Mouse (Mus musculus) hindbrain, embryonic 11.5 days (tissue): ENCODE results near the gene Taf8. TPM values are rescaled to one million over a fixed set of nuclear protein-coding genes. Genes with fewer than 3 reads are reported as not detected.

ENCODE experiments used
- ATAC-seq: fragments of 200-750 bp; cut with Nextera tagmentation; 2 replicates; pipeline ENCODE4 v1.8.0; 2017; ENCODE audit warnings: mild to moderate bottlenecking, moderate TSS enrichment, moderate library complexity; ENCODE audit not compliant: low FRiP score
- DNase-seq: peaks from one replicate; pipeline ENCODE4 v3.0.0-alpha.2; 2015; ENCODE audit warnings: low spot score
- H3K27ac ChIP-seq: fragments of 300-500 bp; sonication (generic); 2 replicates; pipeline ENCODE4 v1.5.1; 2014; ENCODE audit warnings: mild to moderate bottlenecking, low read depth, low read length
- H3K27me3 ChIP-seq: fragments of 300-500 bp; sonication (generic); 2 replicates; pipeline ENCODE4 v1.6.1; 2014; ENCODE audit warnings: mild to moderate bottlenecking, low read length, moderate library complexity, mixed read lengths; ENCODE audit not compliant: control insufficient read depth, insufficient read depth
- H3K36me3 ChIP-seq: fragments of 300-500 bp; sonication (generic); 2 replicates; pipeline ENCODE4 v1.6.1; 2014; ENCODE audit warnings: mild to moderate bottlenecking, low read length, moderate library complexity, mixed read lengths; ENCODE audit not compliant: control insufficient read depth, insufficient read depth
- H3K4me1 ChIP-seq: fragments of 300-500 bp; sonication (generic); replicated peaks from 2 replicates; pipeline ENCODE4 v1.6.1; 2014; ENCODE audit warnings: low read length, mixed read lengths; ENCODE audit not compliant: control insufficient read depth, insufficient read depth
- H3K4me2 ChIP-seq: fragments of 300-500 bp; sonication (generic); replicated peaks from 2 replicates; pipeline ENCODE4 v1.6.1; 2014; ENCODE audit warnings: mild to moderate bottlenecking, low read depth, low read length
- H3K4me3 ChIP-seq: fragments of 300-500 bp; sonication (generic); 2 replicates; pipeline ENCODE4 v1.5.1; 2014; ENCODE audit warnings: low read depth, low read length
- H3K9ac ChIP-seq: fragments of 300-500 bp; sonication (generic); 2 replicates; pipeline ENCODE4 v1.6.1; 2014; ENCODE audit warnings: low read depth, low read length
- H3K9me3 ChIP-seq: fragments of 300-500 bp; sonication (generic); 2 replicates; pipeline ENCODE4 v1.6.1; 2016; ENCODE audit warnings: low read length; ENCODE audit not compliant: control insufficient read depth
- WGBS: fragments of 180-500 bp; shearing (Covaris S2); extraction: QIAGEN DNeasy Blood & Tissue Kit; methylation state at CpG from one replicate; pipeline ENCODE4 v1.1.7; 2014; 5-methylcytosine and 5-hydroxymethylcytosine counted together
- polyA plus RNA-seq: library from polyadenylated mRNA; unstranded; fragments of >200 nt; fragmentation: Nextera tagmentation; extraction: Ambion mirVana; gene quantifications from 2 replicates; pipeline ENCODE4 v1.2.1, GENCODE M21; 2014

Taf8 gene
- polyA plus RNA-seq, 1 experiment from 2014 or later, result 26.5 TPM

DNA sequence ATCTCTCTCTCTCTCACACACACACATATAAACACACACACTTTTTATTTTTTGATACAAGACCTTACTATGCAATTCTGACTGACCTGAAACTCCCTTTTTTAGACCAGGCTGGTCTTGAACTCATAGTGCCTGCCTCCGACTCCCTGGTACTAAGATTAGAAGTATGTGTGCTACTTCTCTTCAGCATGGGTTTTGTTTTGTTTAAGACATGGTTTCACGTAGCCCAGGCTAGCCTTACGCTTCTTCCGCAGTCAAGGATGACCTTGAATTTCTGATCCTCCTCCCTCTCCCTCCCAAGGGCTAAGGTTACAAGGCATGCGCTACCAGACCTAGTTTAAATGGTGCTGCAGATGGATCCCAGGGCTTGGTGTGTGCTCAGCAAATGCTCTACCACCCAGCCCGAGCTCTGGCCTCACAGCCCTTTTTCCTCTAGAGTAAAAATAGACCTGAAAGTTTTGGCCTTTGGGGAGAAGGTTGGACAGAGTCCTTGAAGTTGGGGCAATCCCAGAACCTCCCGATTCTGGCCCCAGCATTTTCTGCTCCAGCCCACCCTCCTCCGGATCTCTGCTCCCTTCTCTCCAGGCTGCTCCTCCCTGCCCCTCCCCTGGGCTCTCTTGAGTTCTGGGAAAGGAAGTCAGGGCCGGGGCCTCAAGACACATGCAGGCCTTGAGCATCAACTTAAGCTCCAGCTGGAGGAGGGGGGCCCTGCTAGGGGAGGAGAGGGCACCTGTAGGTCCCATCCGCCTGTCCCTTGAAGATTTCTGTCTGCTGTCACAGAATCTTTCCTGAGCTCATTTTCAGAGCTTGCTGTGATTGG, 11.1 kb upstream of the Taf8 start:
- WGBS, result 72% methylated on average over 10 of the region's 10 CpGs
- Histone ChIP-seq H3K4me2 (no peak overlapping the region), H3K27me3 (no peaks in the 10 kb centered on the region), H3K4me1 (no peaks in the 10 kb centered on the region), H3K4me3 (no peak overlapping the region), H3K27ac (no peak overlapping the region), H3K9ac (no peak overlapping the region), H3K36me3 (no peaks in the 10 kb centered on the region), H3K9me3 (no peaks in the 10 kb centered on the region)
- ATAC-seq (no peak), DNase-seq (no peak)

DNA sequence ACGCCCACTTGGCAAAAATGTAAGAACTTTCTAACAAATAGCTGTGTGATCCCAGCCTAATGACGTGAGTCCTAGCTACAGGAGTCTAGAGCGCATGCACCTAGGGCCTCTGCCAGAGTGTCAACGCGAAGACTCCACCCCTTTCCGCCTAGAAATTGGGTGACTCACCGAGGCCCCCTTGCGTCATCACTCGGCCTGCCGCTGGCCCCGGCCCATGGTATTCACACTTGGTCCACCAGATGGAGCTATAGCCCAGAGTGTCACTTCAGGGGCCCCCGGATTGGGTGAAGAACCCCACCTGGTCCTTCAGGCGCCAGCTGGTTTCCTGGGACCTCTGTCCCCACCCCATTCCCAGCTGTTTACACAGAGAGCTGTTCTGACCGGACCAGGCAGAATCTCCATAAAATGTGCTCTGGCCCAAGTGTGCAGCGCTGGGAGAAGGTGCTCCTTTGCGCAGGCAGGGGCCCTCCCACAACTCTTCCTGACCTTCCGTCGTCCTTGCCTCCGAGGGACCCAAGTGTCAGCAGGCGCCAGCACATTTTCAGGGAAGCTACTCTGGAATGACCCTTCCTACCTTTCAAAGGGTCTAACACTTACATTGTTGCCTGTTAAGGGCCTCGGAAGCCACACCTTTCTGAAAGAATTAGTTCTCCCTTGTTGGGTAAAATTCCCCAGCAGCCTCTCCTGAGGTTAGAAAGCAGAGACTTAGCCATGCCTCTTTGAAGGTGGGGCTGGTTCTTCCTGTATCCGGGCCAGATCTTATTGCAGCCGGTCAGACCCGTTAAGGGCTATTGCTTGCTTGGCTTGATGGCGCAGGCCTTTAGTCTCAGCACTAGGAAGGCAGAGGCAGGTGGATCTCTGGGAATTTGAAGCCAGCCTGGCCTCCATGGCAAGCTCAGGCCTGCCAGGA, 9.3 kb upstream of the Taf8 start:
- Histone ChIP-seq H3K9ac (no peak overlapping the region), H3K27me3 (no peaks in the 10 kb centered on the region), H3K36me3 (no peaks in the 10 kb centered on the region), H3K4me3 (0 out of 2 replicates have a peak overlapping the region, but pooled peaks have one; percentile 6), H3K4me1 (no peaks in the 10 kb centered on the region), H3K4me2 (peak overlapping the region; percentile 35), H3K9me3 (no peaks in the 10 kb centered on the region), H3K27ac (no peak overlapping the region)
- DNase-seq (peak; percentile 97), ATAC-seq (peak; percentile 92)
- WGBS, result 18% methylated on average over 25 of the region's 25 CpGs

DNA sequence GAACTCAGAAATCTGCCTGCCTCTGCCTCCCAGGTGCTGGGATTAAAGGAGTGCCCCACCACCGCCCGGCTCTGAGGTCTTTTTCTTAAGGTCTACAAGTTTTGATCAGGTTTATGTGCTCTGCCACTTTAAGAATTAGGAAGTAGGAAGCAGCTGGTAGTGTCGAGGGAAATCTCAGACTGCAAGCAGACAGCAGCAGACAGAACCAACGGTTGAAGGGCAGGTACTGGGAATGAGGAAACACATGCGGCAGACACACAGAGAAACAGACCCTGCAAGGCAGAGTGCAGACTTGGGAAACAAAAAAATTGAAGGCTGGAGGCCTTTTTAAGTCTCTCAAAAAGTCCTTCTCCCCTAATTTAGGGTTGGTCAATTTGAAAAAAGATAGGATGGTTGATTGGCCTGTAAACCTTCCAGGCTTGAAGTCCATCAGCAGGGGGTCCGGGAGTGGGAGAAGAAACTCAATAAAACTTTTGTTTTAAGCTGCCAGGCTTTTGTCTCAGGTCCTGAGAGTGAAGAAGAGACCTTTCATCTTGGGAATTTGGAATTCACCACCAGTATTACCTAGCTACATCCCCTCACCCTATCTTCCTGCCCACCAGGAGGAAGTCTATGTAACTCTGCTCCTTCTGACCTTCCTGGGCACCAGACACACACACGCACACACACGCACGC, 7.1 kb upstream of the Taf8 start:
- Histone ChIP-seq H3K4me2 (no peak overlapping the region), H3K9me3 (no peaks in the 10 kb centered on the region), H3K4me1 (peaks cover 2% of the 10 kb centered on the region; the same call in 1 of the 2 replicates), H3K4me3 (no peak overlapping the region), H3K27ac (no peak overlapping the region), H3K27me3 (no peaks in the 10 kb centered on the region), H3K36me3 (no peaks in the 10 kb centered on the region), H3K9ac (no peak overlapping the region)
- whole genome bisulfite sequencing, result 66% methylated on average over 9 of the region's 9 CpGs
- DNase-seq, result no peak
- no peak for ATAC-seq

GRCm38 (mm10) chr17:47508012-47508608, 6.0 kb upstream of the Taf8 start:
- Histone ChIP-seq H3K4me3 (no peak overlapping the region), H3K4me1 (peaks cover 2% of the 10 kb centered on the region; the same call in 1 of the 2 replicates), H3K27ac (no peak overlapping the region), H3K9ac (no peak overlapping the region), H3K36me3 (no peaks in the 10 kb centered on the region), H3K9me3 (no peaks in the 10 kb centered on the region), H3K27me3 (no peaks in the 10 kb centered on the region), H3K4me2 (no peak overlapping the region)
- ATAC-seq, result no peak
- DNase-seq, result peak; percentile 46
- WGBS, result 61% methylated on average over 12 of the region's 12 CpGs

DNA sequence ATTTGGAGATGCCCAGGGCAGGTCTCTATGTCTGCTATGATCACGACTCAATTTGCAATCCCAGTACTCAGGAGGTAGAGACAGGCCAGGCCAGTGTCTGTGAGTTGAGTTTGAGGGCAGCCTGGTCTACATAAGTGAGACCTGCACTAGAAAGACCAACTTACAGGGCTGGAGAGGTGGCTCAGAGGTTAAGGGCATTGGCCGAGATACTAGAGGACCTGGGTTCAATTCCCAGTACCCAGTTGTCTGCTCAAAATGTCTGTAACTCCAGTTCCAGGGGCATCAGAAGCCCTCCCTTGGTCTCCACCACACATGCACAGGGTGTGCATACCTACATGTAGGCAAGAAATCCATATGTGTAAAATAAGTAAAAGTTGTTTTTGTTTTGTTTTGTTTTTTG, 5.4 kb upstream of the Taf8 start:
- DNase-seq (no peak), ATAC-seq (no peak)
- Histone ChIP-seq H3K27ac (no peak overlapping the region), H3K36me3 (no peaks in the 10 kb centered on the region), H3K27me3 (no peaks in the 10 kb centered on the region), H3K4me1 (peaks cover 2% of the 10 kb centered on the region; the same call in 1 of the 2 replicates), H3K9ac (no peak overlapping the region), H3K4me2 (no peak overlapping the region), H3K9me3 (no peaks in the 10 kb centered on the region), H3K4me3 (no peak overlapping the region)
- 87% methylated on average over 2 of the region's 2 CpGs for WGBS

DNA sequence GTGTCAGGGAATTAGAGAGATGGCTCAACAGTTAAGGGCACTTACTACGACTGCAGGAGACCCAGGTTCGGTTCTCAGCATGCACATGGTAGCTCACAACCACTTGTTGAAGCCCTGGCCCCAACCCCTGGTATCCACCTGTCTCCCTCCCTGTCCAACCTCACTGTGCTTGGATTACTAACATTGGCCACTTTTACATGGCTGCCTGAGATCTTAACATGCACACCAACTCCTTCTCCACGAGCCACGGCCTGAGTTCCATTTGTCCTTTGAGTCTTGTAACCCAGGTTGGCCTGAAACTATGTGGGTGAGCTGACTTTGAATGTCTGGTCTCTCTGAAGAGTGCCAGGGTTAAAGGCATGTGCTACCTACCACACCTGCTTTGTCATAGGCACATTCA, 4.6 kb upstream of the Taf8 start:
- H3K9ac ChIP-seq, result no peak overlapping the region
- H3K4me1 ChIP-seq, result peaks cover 2% of the 10 kb centered on the region; the same call in 1 of the 2 replicates
- H3K4me3 ChIP-seq, result no peak overlapping the region
- H3K27ac ChIP-seq, result no peak overlapping the region
- H3K9me3 ChIP-seq, result no peaks in the 10 kb centered on the region
- H3K27me3 ChIP-seq, result no peaks in the 10 kb centered on the region
- WGBS, result 88% methylated on average over 4 of the region's 4 CpGs
- no peak for ATAC-seq
- no peak overlapping the region for H3K4me2 ChIP-seq
- H3K36me3 ChIP-seq, result no peaks in the 10 kb centered on the region
- DNase-seq, result no peak

- H3K27me3 ChIP-seq, result no peaks in the 10 kb centered on the region
- no peaks in the 10 kb centered on the region for H3K9me3 ChIP-seq
- 71% methylated on average over 1 of the region's 1 CpGs for WGBS
- ATAC-seq (no peak), DNase-seq (no peak)
- H3K27ac ChIP-seq, result no peak overlapping the region
- H3K4me3 ChIP-seq, result no peak overlapping the region
- H3K36me3 ChIP-seq, result no peaks in the 10 kb centered on the region
- H3K9ac ChIP-seq, result no peak overlapping the region
- no peak overlapping the region for H3K4me2 ChIP-seq
- peaks cover 7% of the 10 kb centered on the region for H3K4me1 ChIP-seq
Measured at GRCm38 (mm10) chr17:47506042-47506441, 4.0 kb upstream of the Taf8 start.

DNA sequence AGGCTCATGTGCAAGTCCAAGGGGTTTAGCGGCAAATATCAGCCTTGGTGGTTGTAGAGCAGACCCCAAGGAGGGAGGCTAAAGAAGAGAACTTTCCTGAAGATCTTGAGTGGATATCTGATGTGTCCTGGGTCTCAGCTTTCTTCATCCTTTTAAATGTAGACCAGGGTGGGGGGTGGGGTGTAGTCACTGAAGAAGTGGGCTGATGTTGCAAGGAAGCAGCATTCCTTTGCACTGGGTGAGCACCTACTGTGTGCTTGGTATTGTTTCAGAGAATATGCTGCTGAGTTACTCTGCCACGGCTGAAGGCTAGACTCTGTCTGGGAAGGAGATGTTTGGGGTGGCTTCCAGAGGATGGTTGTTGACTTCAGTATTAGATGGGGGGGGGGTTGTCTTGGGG, 3.5 kb upstream of the Taf8 start:
- no peak overlapping the region for H3K9ac ChIP-seq
- H3K36me3 ChIP-seq, result no peaks in the 10 kb centered on the region
- no peaks in the 10 kb centered on the region for H3K27me3 ChIP-seq
- H3K4me1 ChIP-seq, result peaks cover 7% of the 10 kb centered on the region
- ATAC-seq (no peak), DNase-seq (no peak)
- peak overlapping the region; percentile 62; the same call in 1 of the 2 replicates for H3K4me2 ChIP-seq
- no peak overlapping the region for H3K27ac ChIP-seq
- no peaks in the 10 kb centered on the region for H3K9me3 ChIP-seq
- WGBS, result 61% methylated on average over 2 of the region's 2 CpGs
- no peak overlapping the region for H3K4me3 ChIP-seq
